30 mouse cellular contexts compared by ENCODE assay signal in the genomic region with DNA sequence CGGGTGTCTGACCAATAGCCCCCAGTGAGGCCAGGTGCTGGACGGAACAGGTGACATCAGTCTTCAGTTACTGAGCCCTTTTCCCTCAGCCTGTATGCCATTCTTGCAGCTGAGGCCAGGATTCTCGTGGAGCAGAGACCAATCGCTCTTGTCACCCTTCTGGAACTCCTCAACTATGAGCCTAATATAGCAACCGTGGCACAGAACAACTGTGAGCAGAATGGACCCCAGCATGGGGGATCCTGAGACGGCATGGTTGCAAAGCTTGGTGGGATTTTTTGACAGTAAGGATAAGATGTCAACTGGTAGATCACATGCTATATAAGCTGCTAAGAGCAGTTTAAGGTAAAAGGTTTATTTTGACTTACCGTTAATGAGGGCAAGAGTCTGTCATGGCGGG.
"Had no signal": no experiment of that assay in that cellular context is flagged by ENCODE, and none has a peak within 500 bp of the region (broad histone marks: within the 10 kb centered on the region; RNA-seq: fewer than 3 reads in every experiment).

No protein-coding gene starts in this region.

- DNase-seq: left cerebral cortex, postnatal 4 days; liver; liver, embryonic 13.5 days; liver, postnatal 0 days; lung, adult 18-20 months; lung, adult 2 months; lung, embryonic 14.5 days; lung, postnatal 10 days; lung, postnatal 14 days; lung, postnatal 36 days; lung, postnatal 4 days; midbrain, embryonic 14.5 days had no signal

- H3K27me3 ChIP-seq: liver, embryonic 12.5 days; liver, embryonic 13.5 days; liver, embryonic 15.5 days; lung, embryonic 15.5 days; midbrain, embryonic 13.5 days; neural tube, embryonic 12.5 days had no signal

- H3K36me3 ChIP-seq: limb, embryonic 10.5 days; limb, embryonic 12.5 days; limb, embryonic 13.5 days; limb, embryonic 15.5 days; liver, embryonic 12.5 days; liver, embryonic 13.5 days; liver, embryonic 15.5 days; lung, embryonic 15.5 days; midbrain, embryonic 10.5 days; midbrain, embryonic 12.5 days; midbrain, embryonic 13.5 days; neural tube, embryonic 12.5 days had no signal

- H3K4me3 ChIP-seq: limb, embryonic 10.5 days; limb, embryonic 12.5 days; limb, embryonic 13.5 days; limb, embryonic 15.5 days; liver, embryonic 12.5 days; liver, embryonic 13.5 days; liver, embryonic 15.5 days; lung, embryonic 15.5 days; megakaryocyte, embryonic 14.5 days; midbrain, embryonic 10.5 days; midbrain, embryonic 12.5 days; midbrain, embryonic 13.5 days; myocyte; neural tube, embryonic 12.5 days had no signal

- H3K27ac ChIP-seq: limb, embryonic 10.5 days; limb, embryonic 12.5 days; limb, embryonic 13.5 days; limb, embryonic 15.5 days; liver, embryonic 12.5 days; liver, embryonic 13.5 days; liver, embryonic 14.5 days; liver, embryonic 15.5 days; lung, embryonic 15.5 days; macrophage; midbrain, embryonic 10.5 days; midbrain, embryonic 12.5 days; midbrain, embryonic 13.5 days; neural tube, embryonic 12.5 days had no signal

- H3K4me2 ChIP-seq: limb, embryonic 12.5 days; limb, embryonic 13.5 days; limb, embryonic 15.5 days; liver, embryonic 11.5 days; liver, embryonic 12.5 days; liver, embryonic 13.5 days; liver, embryonic 15.5 days; lung, embryonic 14.5 days; lung, embryonic 15.5 days; midbrain, embryonic 12.5 days; midbrain, embryonic 13.5 days; neural tube, embryonic 12.5 days had no signal

- ATAC-seq: liver, embryonic 12.5 days; liver, postnatal 0 days; lung, postnatal 0 days; midbrain, embryonic 13.5 days; midbrain, embryonic 16.5 days had no signal

- H3K4me1 ChIP-seq: limb, embryonic 10.5 days; limb, embryonic 12.5 days; limb, embryonic 13.5 days; limb, embryonic 15.5 days; liver, embryonic 12.5 days; liver, embryonic 13.5 days; liver, embryonic 15.5 days; lung, embryonic 15.5 days; neural tube, embryonic 12.5 days had no signal

- H3K9ac ChIP-seq: limb, embryonic 12.5 days; limb, embryonic 13.5 days; limb, embryonic 15.5 days; liver, embryonic 12.5 days; liver, embryonic 13.5 days; liver, embryonic 14.5 days; liver, embryonic 15.5 days; liver, postnatal 0 days; lung, embryonic 14.5 days; lung, embryonic 15.5 days; midbrain, embryonic 12.5 days; midbrain, embryonic 13.5 days; neural tube, embryonic 12.5 days had no signal

- H3K9me3 ChIP-seq: limb, embryonic 10.5 days; limb, embryonic 12.5 days; limb, embryonic 13.5 days; limb, embryonic 15.5 days; liver, embryonic 12.5 days; liver, embryonic 13.5 days; liver, embryonic 15.5 days; lung, embryonic 15.5 days; midbrain, embryonic 10.5 days; midbrain, embryonic 12.5 days; midbrain, embryonic 13.5 days; neural tube, embryonic 12.5 days had no signal
